Mouse (Mus musculus) adrenal gland, postnatal 36 days (tissue): Measurements from ENCODE around the gene Zfp768. TPM values are rescaled to one million over a fixed set of nuclear protein-coding genes. Genes with fewer than 3 reads are reported as not detected.
"Not testable (repeated sequence)": the region's sequence is repeated elsewhere in the genome, so short reads cannot be mapped to it uniquely, and the experiment has no call there.

Experiments used
- DNase-seq, 2 experiments: peaks; one replicate each; pipeline ENCODE4 v3.0.0; 2021; ENCODE audit warnings: mixed read lengths in 1 of 2
- long read RNA-seq, 2 experiments: library from polyadenylated mRNA; stranded (forward); transcript quantifications; one replicate each; pipeline ENCODE4 v2.0.0; 2021; ENCODE audit warnings: borderline sequencing depth in 2 of 2
- total RNA-seq, 2 experiments: library from RNA; stranded (reverse); gene quantifications; 2 replicates each; pipeline ENCODE4 v1.2.3; 2021

Zfp768 gene
- total RNA-seq = 10 to 100 TPM; 25.9 to 26.1 TPM
- long read RNA-seq, experiment 1, transcript Zfp768-201 (2 exons, 2,356 nt) = major isoform, 12 of 26 reads
- long read RNA-seq, experiment 1, partial matches to known transcripts = 0 of 26 reads
- long read RNA-seq, experiment 1, other reads (novel, unspliced or antisense) = 14 of 26 reads
- long read RNA-seq, experiment 2, transcript Zfp768-201 (2 exons, 2,356 nt) = major isoform, 7 of 12 reads
- long read RNA-seq, experiment 2, partial matches to known transcripts = 0 of 12 reads
- long read RNA-seq, experiment 2, other reads (novel, unspliced or antisense) = 5 of 12 reads

DNA sequence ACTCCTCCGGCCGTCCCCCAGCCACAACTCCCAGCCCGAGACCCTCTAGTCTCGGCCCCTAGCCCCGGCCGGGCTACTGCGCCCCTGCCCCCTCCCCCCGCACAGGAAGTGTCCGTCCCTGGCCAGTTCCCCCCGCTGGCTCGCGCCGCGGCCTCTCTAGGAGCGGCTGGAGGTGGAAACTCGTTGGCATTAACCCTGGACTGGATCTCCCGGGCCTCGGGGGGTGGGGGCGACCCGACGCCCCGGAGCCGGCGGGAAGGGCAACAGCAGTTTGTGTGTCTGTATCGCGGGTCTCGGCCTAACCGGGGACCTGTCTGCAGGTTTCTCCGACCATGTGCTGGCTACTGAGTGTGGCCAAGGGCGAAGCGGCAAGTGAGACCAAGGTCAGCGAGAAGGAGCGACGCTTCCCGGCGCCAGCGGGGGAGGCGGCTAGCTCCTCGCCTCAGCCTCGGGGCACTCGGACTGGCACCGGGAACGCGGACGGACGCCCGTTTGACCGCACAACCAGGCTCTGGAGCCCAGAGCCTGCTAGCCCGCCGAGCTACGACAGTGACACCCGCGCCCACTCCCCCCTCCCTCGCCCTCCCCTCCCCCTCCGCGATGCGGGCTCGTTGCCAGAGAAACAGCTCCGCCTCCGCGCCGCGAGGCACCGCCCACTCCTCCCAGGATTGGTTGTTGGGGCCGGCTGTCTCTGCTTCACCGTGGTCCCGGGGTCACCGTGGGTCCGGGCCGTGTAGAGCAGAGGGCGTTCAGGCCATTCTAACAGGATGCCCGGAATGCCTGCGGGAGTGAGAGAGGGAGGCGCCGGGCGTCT is at the start of gene Zfp768:
Zfp768 (minus strand) TSS at position 78 of the 814 bp plus-strand sequence.
- peak; percentile 95 to 96 for DNase-seq

DNA sequence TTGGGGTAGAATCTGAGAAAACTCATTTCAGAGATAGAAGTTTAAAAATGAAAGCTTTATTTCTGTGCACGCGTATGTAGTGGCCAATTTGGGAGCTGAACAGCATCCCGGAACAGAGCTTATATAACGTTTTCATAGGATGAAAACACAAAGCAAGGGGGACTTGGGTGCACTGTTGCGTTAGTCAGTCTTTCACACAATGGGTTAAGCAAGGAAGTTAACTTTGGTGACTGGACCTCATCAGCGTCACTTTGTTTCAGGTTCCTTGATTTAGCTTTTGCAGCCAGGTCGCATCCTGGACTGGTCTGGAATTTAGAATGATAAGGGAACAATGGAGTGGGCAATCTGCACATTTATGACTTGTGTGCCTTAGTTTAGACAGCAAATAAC is 48.5 kb upstream of the Zfp768 start:
- no peak for DNase-seq

DNA sequence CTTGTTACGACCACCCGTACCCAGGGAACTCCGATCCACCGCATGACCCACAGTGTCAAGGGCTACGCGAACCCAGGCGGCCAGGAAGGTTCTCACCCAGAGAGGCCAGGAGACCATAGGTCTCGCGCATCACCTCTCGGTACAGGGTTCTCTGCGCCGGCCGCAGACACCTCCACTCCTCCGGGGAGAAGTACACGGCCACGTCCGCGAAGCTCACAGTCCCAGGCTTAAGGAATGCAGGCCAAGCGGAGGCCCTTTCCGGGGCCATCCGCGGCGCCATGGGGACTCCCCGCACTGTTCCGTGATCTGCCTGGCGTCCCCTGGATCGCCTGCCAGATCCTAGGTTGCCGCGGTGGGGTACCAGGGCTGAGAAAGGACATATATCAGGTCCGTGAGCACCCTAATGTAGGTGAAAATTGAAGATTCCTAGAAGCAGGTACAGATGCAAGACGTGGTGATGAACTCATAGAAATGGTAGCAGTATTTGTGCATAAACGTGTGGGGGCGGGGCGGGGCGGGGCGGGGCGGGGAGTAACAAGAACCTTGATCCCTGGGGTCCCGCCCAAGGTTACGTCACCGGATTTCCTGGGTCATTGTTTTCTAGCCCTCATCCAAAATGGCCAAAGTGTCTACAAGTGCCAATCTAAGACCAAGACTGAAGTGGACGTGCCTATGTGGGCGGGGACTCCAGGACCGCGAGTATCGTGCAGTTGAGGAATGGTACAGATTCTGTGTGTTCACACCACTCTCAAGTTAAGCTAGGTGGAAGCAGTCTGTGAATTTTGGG is 48.0 kb upstream of the Zfp768 start, which contains the start of gene E430018J23Rik:
E430018J23Rik (minus strand) TSS at position 473 of the 787 bp plus-strand sequence.
- peak; percentile 95 to 97 for DNase-seq

DNA sequence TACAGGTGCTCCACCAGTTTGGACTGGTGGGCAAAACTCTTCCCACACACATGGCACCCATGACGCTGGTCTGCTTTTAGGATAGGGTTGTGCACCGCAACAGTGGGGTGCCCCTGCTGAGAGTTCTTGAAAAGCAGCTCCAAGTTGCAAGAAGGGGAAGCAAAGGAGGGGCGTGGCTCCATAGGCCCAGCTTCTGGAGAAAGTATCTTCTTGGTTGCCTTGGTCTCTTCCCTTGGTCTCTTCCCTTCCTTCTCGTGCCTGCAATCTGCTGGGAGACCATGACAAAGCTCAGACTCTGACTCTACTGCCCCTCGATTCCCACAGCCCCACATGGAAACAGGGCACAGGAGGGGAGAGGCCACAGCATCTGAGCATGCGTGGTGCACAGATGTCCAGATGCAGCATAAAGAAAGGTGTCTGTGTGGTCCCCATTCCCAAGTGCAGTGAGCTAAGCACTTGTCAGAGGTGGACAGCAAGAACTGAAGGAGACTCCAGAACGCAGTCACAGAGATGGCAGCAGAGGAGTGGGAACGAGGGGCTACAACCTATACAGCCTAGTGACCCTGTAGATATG is 46.9 kb upstream of the Zfp768 start:
- DNase-seq = no peak

DNA sequence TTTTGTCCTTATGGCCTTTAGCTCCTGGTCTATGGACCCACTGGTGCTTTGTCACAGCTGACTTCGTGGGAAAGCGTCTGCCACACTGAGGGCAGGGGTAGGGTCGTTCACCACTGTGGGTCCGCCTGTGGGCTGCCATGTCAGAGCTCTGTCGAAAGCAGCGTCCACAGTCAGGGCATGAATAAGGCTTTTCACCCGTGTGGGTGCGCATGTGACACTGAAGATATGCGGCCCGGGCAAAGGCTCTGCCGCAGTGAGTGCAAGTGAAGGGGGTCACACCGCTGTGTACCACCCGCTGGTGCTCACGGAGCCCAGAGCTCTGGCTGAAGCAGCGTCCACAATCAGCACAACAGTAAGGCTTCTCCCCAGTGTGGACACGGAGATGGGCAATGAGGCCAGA is 46.1 kb upstream of the Zfp768 start:
- no peak for DNase-seq

DNA sequence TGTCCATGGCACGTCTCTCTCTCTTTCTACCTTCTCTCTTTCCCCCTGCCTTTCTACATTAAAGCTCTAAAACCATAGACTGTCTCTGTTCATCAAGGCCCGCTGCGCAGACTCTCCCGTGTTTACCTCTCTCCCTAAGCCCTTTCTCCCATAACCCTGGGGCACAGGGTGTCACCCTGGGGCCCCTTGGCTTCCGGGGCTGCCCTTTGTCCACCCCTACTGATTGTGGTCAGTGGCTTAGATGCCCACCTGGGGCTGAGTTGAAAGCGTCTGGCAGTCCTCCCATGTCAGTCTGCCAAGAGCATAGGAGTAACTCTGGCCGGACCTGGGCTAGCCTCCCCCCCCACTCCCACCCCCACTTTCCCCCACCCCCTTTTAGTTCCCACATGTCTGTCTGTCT is 44.9 kb upstream of the Zfp768 start:
- DNase-seq = no peak

DNA sequence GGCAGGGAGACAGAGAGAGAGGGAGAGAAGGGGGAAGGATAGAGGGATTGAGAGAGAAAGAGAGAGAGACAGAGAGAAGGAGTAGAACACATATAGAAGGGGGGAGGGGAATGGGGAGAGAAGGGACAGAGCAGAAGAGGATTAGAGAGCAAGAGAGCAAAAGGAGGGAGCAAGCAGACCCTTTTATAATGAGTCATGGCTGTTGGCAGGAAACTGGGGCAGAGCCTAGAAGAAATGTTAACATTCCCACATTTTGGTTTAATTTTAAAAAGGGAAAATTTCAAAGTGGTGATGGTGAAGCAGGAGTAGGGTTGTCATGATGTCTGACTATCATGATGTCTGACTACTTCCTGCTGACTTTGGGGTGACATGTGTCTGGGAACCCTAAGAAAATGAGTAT is 42.8 kb upstream of the Zfp768 start:
- DNase-seq = not testable (repeated sequence)

DNA sequence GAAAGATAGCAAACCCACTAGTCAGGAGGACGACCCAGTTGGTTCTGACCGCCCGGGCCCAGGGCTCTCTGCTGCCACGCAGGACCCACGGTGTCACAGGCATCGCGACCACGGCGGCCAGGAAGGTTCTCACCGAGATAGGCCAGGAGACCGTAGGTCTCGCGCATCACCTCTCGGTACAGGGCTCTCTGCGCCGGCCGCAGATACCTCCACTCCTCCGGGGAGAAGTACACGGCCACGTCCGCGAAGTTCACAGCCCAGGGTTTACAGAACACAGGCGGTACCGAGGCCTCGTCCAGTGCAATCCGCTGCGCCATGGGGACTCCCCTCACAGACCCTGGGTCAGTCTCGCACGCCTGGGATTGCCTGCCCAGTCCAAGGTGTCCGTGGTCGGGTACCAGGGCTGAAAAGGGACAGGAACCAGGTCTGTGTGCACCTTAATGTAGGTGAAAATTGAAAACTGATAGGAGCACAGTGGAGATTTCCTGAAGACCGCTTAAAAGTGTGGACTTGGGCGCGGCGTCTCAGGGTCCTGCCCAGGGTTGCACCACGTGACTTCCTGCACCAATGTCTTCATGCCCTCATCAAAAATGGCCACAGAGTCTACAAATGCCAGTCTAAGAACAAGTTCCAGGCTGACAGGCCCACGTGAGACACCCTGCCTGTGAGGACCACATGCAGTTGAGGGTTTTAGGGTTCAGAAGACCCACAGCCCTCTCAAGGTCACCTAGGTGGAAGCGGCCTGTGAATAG is 41.4 kb upstream of the Zfp768 start, which contains the start of gene 9130019O22Rik:
9130019O22Rik (minus strand) TSS at position 526 of the 752 bp plus-strand sequence.
- peak; percentile 91 to 93 for DNase-seq

DNA sequence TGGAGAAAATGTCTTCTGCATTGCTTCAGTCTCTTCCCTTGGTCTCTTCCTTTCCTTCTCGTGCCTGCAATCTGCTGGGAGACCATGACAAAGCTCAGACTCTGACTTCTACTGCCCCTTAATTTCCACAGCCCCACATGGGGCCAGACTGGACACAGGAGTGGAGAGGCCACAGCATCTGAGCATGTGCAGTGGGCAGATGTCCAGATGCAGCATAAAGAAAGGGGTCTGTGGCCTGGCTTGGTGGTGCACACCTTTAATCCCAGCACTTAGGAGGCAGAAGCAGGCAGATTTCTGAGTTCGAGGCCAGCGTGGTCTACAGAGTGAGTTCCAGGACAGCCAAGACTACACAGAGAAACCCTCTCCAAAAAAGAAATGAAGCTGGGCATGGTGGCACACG is 40.2 kb upstream of the Zfp768 start:
- not testable (repeated sequence) for DNase-seq

DNA sequence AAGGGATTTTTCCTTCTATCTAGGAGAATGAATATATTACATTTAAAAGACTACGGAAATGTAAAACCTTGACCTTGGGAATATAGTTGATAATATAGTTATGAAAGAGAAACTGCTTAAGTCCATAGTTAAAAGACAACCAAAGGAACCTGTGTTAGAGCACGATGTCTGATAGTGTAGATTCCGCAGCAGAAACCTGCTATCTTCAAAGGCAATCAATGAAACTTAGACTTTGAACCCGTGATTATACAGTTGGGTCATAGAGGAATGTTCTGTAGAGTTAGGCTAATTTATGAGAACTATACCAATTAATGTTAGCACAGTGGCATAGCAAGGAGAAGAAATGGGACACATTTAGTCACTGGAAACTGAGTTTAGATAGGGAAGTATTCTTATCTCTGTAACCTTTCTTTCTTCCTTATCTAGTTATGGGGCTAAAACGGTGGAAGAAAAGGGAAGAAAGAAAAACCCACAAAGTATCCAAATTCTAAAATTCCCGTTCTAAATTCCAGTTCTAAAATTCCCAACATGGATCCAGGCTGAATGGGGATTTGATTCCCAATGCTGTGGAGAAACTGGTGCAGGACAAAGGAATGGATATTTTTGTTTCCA is 33.0 kb upstream of the Zfp768 start:
- no peak for DNase-seq

DNA sequence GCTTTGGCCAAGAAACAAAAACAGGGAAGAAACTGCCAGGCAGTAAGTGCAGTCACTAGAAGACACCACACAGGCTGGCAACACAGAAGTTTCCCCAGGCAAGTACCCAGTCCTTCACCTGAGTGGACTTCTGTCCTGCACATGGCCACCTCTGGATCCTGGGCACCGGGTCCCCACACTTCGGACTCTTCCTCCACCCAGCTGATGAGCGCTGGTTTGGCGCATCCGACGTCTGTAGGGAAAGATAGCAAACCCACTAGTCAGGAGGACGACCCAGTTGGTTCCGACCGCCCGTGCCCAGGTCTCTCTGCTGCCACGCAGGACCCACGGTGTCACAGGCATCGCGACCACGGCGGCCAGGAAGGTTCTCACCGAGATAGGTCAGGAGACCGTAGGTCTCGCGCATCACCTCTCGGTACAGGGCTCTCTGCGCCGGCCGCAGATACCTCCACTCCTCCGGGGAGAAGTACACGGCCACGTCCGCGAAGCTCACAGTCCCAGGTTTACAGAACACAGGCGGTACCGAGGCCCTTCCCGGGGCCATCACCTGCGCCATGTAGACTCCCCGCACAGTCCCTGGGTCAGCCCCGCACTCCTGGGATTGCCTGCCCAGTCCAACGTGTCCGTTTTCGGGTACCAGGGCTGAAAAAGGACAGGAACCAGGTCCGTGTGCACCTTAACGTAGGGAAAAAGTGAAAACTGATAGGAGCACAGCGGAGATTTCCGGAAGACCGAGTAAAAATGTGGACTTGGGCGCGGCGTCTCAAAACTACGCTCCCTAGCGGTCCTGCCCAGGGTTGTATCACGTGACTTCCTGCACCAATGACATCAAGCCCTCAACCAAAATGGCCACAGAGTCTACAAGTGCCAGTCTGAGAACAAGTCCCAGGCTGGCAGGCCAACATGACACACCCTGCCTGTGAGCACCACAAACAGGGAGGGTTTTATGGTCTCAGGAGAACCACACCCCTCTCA is 30.2 kb upstream of the Zfp768 start, which contains the start of gene Zfp747:
Zfp747 (minus strand) TSS at position 780 of the 975 bp plus-strand sequence.
- peak; percentile 93 to 94 for DNase-seq

DNA sequence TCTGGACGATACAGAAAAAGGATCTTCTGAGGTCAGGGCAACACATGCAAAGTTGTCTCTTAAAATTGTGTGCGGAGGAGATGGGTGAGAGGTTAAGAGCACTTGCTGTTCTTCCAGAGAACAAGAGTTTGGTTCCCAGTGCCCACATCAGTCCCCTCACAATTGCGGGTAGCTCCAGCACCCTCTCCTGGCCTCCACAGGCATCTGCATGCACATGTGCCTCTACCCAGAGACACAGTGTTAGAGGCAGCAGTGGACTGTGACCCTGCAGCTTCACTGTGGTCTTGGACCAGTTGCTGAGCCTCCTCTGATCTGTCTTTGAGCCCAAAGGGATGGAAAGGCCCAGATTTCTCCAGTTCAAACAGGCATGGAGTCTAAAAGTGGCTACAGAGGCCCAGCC is 26.5 kb upstream of the Zfp768 start:
- not testable (repeated sequence) for DNase-seq

DNA sequence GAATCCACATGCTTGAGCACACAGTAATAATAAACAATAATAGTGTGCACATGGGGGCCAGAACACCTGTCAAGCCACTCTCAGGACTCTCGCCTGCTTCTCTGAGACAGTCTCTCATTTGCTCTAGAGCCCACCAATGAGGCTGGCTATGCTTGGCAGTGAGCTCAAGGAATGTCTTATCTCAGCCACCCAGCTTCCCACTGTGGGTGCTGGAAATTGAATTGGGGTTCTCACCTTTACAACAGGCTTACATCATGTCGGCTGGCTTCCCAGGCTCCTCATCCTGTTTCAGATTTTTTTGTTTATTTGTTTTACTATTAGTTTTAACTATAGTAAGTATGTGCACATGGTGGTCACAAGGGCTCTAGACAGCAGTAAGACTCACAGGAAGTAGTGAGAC is 25.8 kb upstream of the Zfp768 start:
- no peak for DNase-seq

DNA sequence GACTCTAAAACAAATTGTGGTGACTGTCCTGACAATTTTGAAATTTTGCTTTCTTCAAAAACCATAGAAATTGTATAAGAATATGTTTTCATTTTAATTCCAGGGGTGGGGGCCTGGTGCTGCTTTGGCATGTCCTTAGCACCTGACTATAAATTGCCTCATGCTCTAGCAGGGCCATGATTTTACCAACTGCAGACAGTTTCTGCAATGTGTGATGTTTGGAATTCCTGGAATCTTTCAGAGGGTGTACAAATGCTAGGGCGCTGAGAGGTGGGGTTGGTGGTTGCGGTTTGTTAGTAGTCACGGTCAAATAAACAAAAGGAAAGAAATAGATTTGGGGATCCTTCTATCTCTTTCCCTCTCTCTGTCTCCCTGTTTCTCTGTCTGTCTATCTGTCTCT is 20.9 kb upstream of the Zfp768 start:
- no peak for DNase-seq

DNA sequence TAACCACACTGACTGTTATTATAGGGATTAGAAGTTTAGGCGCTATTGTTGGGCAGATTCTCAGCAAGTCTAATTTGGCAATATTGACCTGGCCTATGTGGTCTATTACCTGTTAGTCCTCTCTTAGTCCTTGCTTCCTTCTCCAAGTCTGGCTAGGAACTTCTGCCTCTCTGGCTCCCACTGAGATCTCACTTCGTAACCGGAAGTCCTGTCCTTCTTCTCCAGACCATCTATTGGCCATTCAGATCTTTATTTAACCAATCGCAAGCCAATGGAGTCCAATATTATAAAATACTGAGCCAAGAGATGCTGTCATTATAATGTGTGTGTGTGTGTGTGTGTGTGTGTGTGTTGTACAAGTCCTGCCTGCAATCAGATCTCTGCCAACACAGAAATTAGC is 18.8 kb upstream of the Zfp768 start:
- peak in 1 of 2 experiments; percentile 30 for DNase-seq

DNA sequence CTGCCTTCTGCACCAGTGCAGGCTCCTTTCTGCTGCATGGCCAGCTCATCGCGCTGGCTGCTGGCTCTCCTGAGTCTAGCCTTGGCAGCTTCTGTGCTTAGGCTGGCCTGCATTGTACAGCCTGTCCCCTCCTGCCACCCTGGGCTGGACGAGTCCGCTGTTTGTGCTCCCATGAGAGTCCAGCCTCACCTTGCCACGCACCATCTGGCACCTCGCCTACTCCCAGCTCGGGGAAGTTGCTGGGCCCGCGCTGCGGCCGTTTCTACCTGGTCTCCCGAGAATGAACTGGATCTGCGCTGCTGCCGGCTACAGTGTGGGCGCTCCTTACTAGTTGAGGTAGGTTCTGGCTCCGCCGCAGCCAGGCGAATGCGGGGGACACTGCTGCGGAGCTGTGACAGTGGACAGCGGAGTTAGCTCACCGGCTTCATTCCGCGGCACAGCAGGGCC is 18.1 kb upstream of the Zfp768 start:
- DNase-seq = peak; percentile 30 to 54

DNA sequence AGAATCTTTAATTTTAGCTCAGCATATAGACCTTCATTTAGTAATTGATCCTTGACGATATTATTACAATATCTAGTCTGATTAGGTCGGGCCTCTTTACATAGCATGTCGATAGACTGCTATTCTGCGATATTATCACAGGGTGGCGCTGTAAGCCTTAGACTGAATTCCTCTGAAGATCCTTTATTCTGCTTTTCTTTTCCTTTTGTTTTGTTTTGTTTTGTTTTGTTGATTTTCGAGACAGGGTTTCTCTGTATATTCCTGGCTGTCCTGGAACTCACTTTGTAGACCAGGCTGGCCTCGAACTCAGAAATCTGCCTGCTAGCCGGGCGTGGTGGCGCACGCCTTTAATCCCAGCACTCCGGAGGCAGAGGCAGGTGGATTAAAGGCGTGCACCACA is 17.0 kb upstream of the Zfp768 start:
- peak in 1 of 2 experiments; percentile 27 for DNase-seq

DNA sequence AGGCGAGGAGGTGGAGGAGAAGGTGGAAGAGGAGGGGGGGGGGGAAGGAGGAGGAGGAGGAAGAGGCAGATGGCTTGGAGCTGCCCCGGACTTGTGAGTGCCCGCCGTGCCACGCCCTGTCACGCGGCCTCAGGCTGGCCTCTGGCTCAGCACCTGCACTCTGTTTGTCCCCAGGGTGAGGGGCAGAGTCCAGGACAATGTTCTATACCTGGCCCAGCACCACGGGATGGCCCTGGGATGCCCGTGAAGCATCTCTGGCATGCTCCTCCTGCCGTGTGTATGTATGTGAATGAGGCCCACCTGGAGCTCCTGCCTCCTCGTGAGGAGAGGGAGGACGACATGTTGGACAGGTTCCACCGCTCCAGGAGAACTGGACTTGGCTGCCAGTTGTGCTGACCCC is 16.1 kb upstream of the Zfp768 start:
- DNase-seq = no peak

DNA sequence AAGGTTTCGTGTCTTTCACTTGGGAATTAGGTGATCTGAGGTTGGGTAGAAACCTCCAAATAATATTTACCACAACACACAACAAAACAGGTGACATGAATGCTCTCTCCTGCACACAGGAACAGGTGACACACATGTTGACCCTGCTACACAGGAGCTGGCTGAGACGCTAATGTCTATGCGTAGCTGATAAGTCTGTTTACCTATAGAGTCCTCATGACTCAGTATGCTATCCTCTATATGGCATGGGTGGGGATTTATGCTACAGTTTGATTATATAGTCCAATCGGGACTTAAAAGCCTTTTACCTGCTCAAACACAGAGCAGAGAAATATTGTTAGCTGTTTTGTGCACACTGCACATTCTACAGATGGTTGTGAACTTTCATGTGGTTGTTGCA is 14.9 kb upstream of the Zfp768 start:
- no peak for DNase-seq
